Mouse (Mus musculus): ENCODE measurements around the gene Dnm2. TPM values are rescaled to one million over a fixed set of nuclear protein-coding genes. Genes with fewer than 3 reads are reported as not detected.
A peak's percentile ranks its signal among the peaks of the same experiment; 100 is the strongest.

Dnm2 gene
- polyA plus RNA-seq, 1 experiment from 2014 or later, result 60.6 TPM

DNA sequence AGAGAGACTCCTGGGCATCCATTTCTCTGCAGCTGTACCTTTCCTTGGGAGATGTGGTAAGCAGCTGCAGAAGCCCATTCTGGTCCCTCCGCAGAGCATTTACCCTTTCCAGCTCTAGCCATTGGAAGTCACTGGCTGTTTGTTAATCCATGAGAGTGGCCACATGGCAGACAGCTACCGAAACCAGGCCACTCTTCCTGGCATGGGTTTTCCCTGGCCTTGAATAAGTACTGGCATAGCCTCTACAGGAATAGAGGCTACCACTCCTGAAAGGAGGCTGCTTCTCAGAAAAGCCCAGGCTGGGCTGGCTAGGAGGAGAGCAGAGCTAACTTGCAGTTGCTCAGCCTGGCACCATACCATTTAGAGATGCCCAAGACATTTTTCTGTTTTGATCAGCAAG lies 126.3 kb downstream of the Dnm2 start:
- Histone ChIP-seq H3K9ac (ENCODE audit: low read length) (no peak overlapping the region), H3K4me3 (ENCODE audit: low read depth, low read length) (no peak overlapping the region), H3K9me3 (ENCODE audit: control insufficient read depth, low read length) (no peaks in the 10 kb centered on the region), H3K27ac (ENCODE audit: low read depth, low read length) (no peak overlapping the region), H3K36me3 (ENCODE audit: control insufficient read depth, insufficient read depth, low read length) (no peaks in the 10 kb centered on the region), H3K4me2 (no peak overlapping the region), H3K4me1 (ENCODE audit: control insufficient read depth, insufficient read depth, low read length) (peaks cover 10% of the 10 kb centered on the region), H3K27me3 (ENCODE audit: control insufficient read depth, insufficient read depth, low read length) (no peaks in the 10 kb centered on the region)
- WGBS, result 98% methylated on average over 2 of the region's 2 CpGs
- ATAC-seq (ENCODE audit: low FRiP score) (no peak), DNase-seq (ENCODE audit: low spot score, missing footprints) (no peak)

DNA sequence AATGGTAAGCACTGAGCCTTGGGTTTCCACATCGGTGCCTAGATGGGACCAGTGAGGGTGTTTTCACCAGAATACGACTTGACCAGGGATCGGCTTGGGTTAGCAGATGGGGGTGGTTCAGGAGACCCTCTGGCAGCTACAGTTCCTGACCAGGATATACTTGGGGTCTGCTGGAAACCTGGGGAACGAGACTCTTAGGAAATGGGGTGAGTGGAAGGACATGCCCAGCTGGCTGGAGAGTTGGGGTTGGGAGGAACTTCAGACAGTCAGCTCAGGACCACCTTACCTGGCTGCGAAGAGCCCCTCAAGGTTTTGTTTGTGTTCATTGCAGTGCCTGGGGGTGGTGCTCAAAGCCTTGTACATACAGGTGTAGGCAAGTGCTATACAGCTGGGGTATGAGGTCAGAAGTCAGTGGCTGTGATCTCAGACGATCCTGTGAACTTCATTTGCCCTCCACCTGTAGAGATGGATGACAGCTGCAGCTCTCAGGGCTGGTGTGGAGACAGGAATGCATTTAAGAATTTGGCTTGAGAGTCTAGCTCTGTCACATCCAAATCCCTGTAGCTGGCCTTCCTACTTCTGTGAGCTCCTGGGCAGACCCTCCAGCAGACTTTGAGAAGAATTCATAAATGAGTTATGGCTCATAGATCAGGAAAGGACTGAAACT lies 129.0 kb downstream of the Dnm2 start:
- H3K27ac ChIP-seq (ENCODE audit: low read depth, low read length), result no peak overlapping the region
- H3K36me3 ChIP-seq (ENCODE audit: control insufficient read depth, insufficient read depth, low read length), result no peaks in the 10 kb centered on the region
- H3K4me3 ChIP-seq (ENCODE audit: low read depth, low read length), result no peak overlapping the region
- 88% methylated on average over 6 of the region's 6 CpGs for WGBS
- no peaks in the 10 kb centered on the region for H3K9me3 ChIP-seq (ENCODE audit: control insufficient read depth, low read length)
- H3K4me2 ChIP-seq, result no peak overlapping the region
- no peak for ATAC-seq (ENCODE audit: low FRiP score)
- no peak overlapping the region for H3K9ac ChIP-seq (ENCODE audit: low read length)
- DNase-seq (ENCODE audit: low spot score, missing footprints), result no peak
- H3K27me3 ChIP-seq (ENCODE audit: control insufficient read depth, insufficient read depth, low read length), result no peaks in the 10 kb centered on the region
- no peaks in the 10 kb centered on the region for H3K4me1 ChIP-seq (ENCODE audit: control insufficient read depth, insufficient read depth, low read length)

DNA sequence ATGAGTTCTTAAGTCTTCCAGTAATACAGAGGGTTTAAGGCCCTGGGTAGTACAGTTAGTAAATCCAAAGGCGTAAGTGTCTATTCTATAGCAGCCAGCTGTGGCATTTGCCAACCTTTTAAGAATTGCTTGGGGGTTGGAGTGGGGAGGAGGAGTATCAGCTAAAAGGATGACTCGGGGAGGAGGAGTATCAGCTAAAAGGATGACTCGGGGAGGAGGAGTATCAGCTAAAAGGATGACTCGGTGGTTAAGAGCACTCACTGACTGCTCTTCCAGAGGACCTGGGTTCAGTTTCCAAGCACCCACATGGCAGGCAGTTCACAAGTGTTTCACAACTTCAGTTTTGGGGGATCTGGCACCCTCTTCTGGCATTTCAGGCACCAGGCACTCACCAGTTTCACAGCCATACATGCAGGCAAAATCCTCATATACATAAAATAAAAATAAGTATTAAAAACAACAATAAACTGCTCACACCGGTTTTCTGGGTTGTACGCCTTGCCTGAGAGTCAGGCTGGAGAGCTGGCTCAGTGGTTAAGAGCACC lies 130.6 kb downstream of the Dnm2 start:
- no peak overlapping the region for H3K27ac ChIP-seq (ENCODE audit: low read depth, low read length)

DNA sequence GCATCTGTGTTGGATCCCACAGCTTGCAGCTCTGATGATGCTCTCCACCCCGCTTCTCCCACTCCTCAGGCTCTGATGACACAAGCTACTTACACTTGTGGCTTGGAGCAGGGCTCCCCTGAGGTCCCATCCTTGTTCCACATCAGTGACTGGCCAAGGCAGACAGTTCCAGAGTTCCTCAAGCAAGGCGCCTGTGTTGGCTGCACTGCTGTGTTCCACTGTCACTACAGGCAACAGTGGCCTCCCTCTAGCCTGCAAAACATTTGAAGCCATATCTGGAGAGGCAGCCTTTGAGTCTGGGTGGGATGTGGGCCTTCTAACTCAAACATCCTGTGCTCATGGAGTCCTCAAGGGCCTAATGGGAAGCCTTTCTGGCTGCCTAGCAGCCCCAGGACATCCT lies 132.3 kb downstream of the Dnm2 start:
- H3K27ac ChIP-seq (ENCODE audit: low read depth, low read length), result no peak overlapping the region
- H3K9ac ChIP-seq (ENCODE audit: low read length), result no peak overlapping the region
- H3K9me3 ChIP-seq (ENCODE audit: control insufficient read depth, low read length), result no peaks in the 10 kb centered on the region
- H3K4me1 ChIP-seq (ENCODE audit: control insufficient read depth, insufficient read depth, low read length), result no peaks in the 10 kb centered on the region
- WGBS, result 86% methylated on average over 2 of the region's 2 CpGs
- no peaks in the 10 kb centered on the region for H3K36me3 ChIP-seq (ENCODE audit: control insufficient read depth, insufficient read depth, low read length)
- H3K27me3 ChIP-seq (ENCODE audit: control insufficient read depth, insufficient read depth, low read length), result no peaks in the 10 kb centered on the region
- ATAC-seq (ENCODE audit: low FRiP score) (no peak), DNase-seq (ENCODE audit: low spot score, missing footprints) (no peak)
- H3K4me3 ChIP-seq (ENCODE audit: low read depth, low read length), result no peak overlapping the region
- H3K4me2 ChIP-seq, result no peak overlapping the region

More for the DNA sequence above, 130.6 kb downstream of the Dnm2 start:
- Histone ChIP-seq H3K36me3 (ENCODE audit: control insufficient read depth, insufficient read depth, low read length) (no peaks in the 10 kb centered on the region), H3K4me2 (no peak overlapping the region), H3K4me3 (ENCODE audit: low read depth, low read length) (no peak overlapping the region), H3K4me1 (ENCODE audit: control insufficient read depth, insufficient read depth, low read length) (no peaks in the 10 kb centered on the region), H3K9ac (ENCODE audit: low read length) (no peak overlapping the region), H3K27me3 (ENCODE audit: control insufficient read depth, insufficient read depth, low read length) (no peaks in the 10 kb centered on the region), H3K9me3 (ENCODE audit: control insufficient read depth, low read length) (no peaks in the 10 kb centered on the region)
- 90% methylated on average over 6 of the region's 6 CpGs for WGBS
- ATAC-seq (ENCODE audit: low FRiP score) (no peak), DNase-seq (ENCODE audit: low spot score, missing footprints) (peak; percentile 23)

Small RNA genes within 50 kb of the gene (microRNA-seq; reads per million reads assigned to microRNA genes)
- 3.8 reads per million, percentile 17 among the genes with 10 or more reads in this experiment for gene Mir199a-1

Other genes starting within 250 kb of the Dnm2 start
- 20.0 and 26.3 TPM in 2 replicates for gene Keap1, start 185.5 kb upstream of the Dnm2 start, polyA plus RNA-seq (2014; fragmentation: Nextera tagmentation; extraction: Ambion mirVana)
- gene S1pr5, start 176.5 kb upstream of the Dnm2 start, polyA plus RNA-seq (2014; fragmentation: Nextera tagmentation; extraction: Ambion mirVana), result 0.19 and 0.21 TPM in 2 replicates
- gene Atg4d, start 159.6 kb upstream of the Dnm2 start, polyA plus RNA-seq (2014; fragmentation: Nextera tagmentation; extraction: Ambion mirVana), result 37.2 and 45.8 TPM in 2 replicates
- gene Kri1, start 136.9 kb upstream of the Dnm2 start, polyA plus RNA-seq (2014; fragmentation: Nextera tagmentation; extraction: Ambion mirVana), result 13.2 and 16.3 TPM in 2 replicates
- gene Cdkn2d, start 133.5 kb upstream of the Dnm2 start, polyA plus RNA-seq (2014; fragmentation: Nextera tagmentation; extraction: Ambion mirVana), result 70.6 and 71.9 TPM in 2 replicates
- gene Ap1m2, start 112.6 kb upstream of the Dnm2 start, polyA plus RNA-seq (2014; fragmentation: Nextera tagmentation; extraction: Ambion mirVana), result 0.36 and 0.68 TPM in 2 replicates
- gene Slc44a2, start 104.2 kb upstream of the Dnm2 start, polyA plus RNA-seq (2014; fragmentation: Nextera tagmentation; extraction: Ambion mirVana), result 53.9 and 58.6 TPM in 2 replicates
- gene Ilf3, start 57.0 kb upstream of the Dnm2 start, polyA plus RNA-seq (2014; fragmentation: Nextera tagmentation; extraction: Ambion mirVana), result 263 and 266 TPM in 2 replicates
- gene Qtrt1, start 13.1 kb upstream of the Dnm2 start, polyA plus RNA-seq (2014; fragmentation: Nextera tagmentation; extraction: Ambion mirVana), result 46.2 and 46.8 TPM in 2 replicates
- gene Tmed1, start 85.3 kb downstream of the Dnm2 start, polyA plus RNA-seq (2014; fragmentation: Nextera tagmentation; extraction: Ambion mirVana), result 64.5 and 68.0 TPM in 2 replicates
- gene AB124611, start 101.3 kb downstream of the Dnm2 start, polyA plus RNA-seq (2014; fragmentation: Nextera tagmentation; extraction: Ambion mirVana), result 2.9 and 3.2 TPM in 2 replicates
- gene Carm1, start 122.0 kb downstream of the Dnm2 start, polyA plus RNA-seq (2014; fragmentation: Nextera tagmentation; extraction: Ambion mirVana), result 53.4 and 63.1 TPM in 2 replicates
- 57.9 and 59.9 TPM in 2 replicates for gene Timm29, start 167.8 kb downstream of the Dnm2 start, polyA plus RNA-seq (2014; fragmentation: Nextera tagmentation; extraction: Ambion mirVana)
- gene Yipf2, start 167.9 kb downstream of the Dnm2 start, polyA plus RNA-seq (2014; fragmentation: Nextera tagmentation; extraction: Ambion mirVana), result 14.8 and 15.1 TPM in 2 replicates
- 126 and 136 TPM in 2 replicates for gene Smarca4, start 191.3 kb downstream of the Dnm2 start, polyA plus RNA-seq (2014; fragmentation: Nextera tagmentation; extraction: Ambion mirVana)